Mouse (Mus musculus) activated CD4-positive, CD25-positive, alpha-beta regulatory T cell, adult 9 weeks (primary cell): ENCODE measurements around the gene Sephs1. TPM values are rescaled to one million over a fixed set of nuclear protein-coding genes. Genes with fewer than 3 reads are reported as not detected.

Experiments used
- polyA plus RNA-seq: library from polyadenylated mRNA; unstranded; fragments of 100-300 nt; shearing (Covaris generic); gene quantifications from one replicate; pipeline ENCODE4 v1.2.1, GENCODE M21; 2017

The Sephs1 gene
- 31.8 TPM for polyA plus RNA-seq

GRCm38 (mm10) chr2:4881350-4882248, at the start of gene Sephs1:
Sephs1 (plus strand) TSS chr2:4881564.

GRCm38 (mm10) chr2:4918860-4919739, 37.7 kb downstream of the Sephs1 start, which contains the start of gene Phyh:
Phyh (plus strand) TSS chr2:4919019.

Other genes starting within 250 kb of the Sephs1 start
- 91.1 TPM for gene Prpf18, start 229.5 kb upstream of the Sephs1 start, polyA plus RNA-seq
- gene Bend7, start 163.7 kb upstream of the Sephs1 start, polyA plus RNA-seq: not detected
- 91.9 TPM for gene Phyh, start 37.5 kb downstream of the Sephs1 start, polyA plus RNA-seq
- gene Ucma, start 94.6 kb downstream of the Sephs1 start, polyA plus RNA-seq: not detected
- gene Mcm10, start 131.2 kb downstream of the Sephs1 start, polyA plus RNA-seq: 3.9 TPM
- 2.1 TPM for gene Optn, start 182.5 kb downstream of the Sephs1 start, polyA plus RNA-seq